Mouse (Mus musculus): ENCODE results near the gene Cep70. TPM values are rescaled to one million over a fixed set of nuclear protein-coding genes. Genes with fewer than 3 reads are reported as not detected.

The Cep70 gene
- total and polyA plus RNA-seq, 3 experiments: 7.3 to 7.6 TPM; not detected in 1

- H3K9me3 ChIP-seq (replicated peaks; ENCODE audit: insufficient read depth, low read length): no peaks in the 10 kb centered on the region
- H3K9ac ChIP-seq (ENCODE audit: control insufficient read depth, low read depth, low read length, poor library complexity, severe bottlenecking): no peak overlapping the region
- H3K4me1 ChIP-seq (ENCODE audit: control insufficient read depth in 1 of 2, insufficient read depth in 2 of 2, low read length in 2 of 2): peaks cover 6% of the 10 kb centered on the region in 2 experiments
- H3K27ac ChIP-seq (ENCODE audit: control insufficient read depth, low read depth, low read length): no peak overlapping the region
- DNase-seq (ENCODE audit: low read depth, low spot score): no peak
- TF ChIP-seq GATA1 (IDR thresholded peaks at IDR 0.05; ENCODE audit: low read depth, low read length) (0 out of 2 replicates have a peak, but pooled peaks have one; percentile 16), TAL1 (IDR thresholded peaks at IDR 0.05; ENCODE audit: low read length) (no peak)
- H3K4me3 ChIP-seq (ENCODE audit: control insufficient read depth in 1 of 2, insufficient read depth in 1 of 2, low read depth in 2 of 2, low read length in 2 of 2): no peak overlapping the region
- H3K27me3 ChIP-seq (ENCODE audit: control insufficient read depth in 1 of 2, insufficient read depth in 2 of 2, low read length in 2 of 2): no peaks in the 10 kb centered on the region
- peaks cover 1% of the 10 kb centered on the region; the same call in 1 of the 2 replicates for H3K79me2 ChIP-seq (ENCODE audit: control insufficient read depth, insufficient read depth, low read length, poor library complexity)
- H3K36me3 ChIP-seq (ENCODE audit: control insufficient read depth in 1 of 2, insufficient read depth in 2 of 2, low read length in 2 of 2): peaks cover 0 to 12% of the 10 kb centered on the region in 2 experiments; a peak in 2 of 4 replicates
Measured at GRCm38 (mm10) chr9:99239256-99239655, 3.9 kb upstream of the Cep70 start.

- Histone ChIP-seq H3K27ac (ENCODE audit: control insufficient read depth, low read depth, low read length) (no peak overlapping the region), H3K4me3 (ENCODE audit: control insufficient read depth in 1 of 2, insufficient read depth in 1 of 2, low read depth in 2 of 2, low read length in 2 of 2) (no peak overlapping the region), H3K4me1 (ENCODE audit: control insufficient read depth in 1 of 2, insufficient read depth in 2 of 2, low read length in 2 of 2) (peaks cover 8 to 9% of the 10 kb centered on the region in 2 experiments), H3K27me3 (ENCODE audit: control insufficient read depth in 1 of 2, insufficient read depth in 2 of 2, low read length in 2 of 2) (no peaks in the 10 kb centered on the region), H3K79me2 (ENCODE audit: control insufficient read depth, insufficient read depth, low read length, poor library complexity) (peaks cover 5% of the 10 kb centered on the region), H3K36me3 (ENCODE audit: control insufficient read depth in 1 of 2, insufficient read depth in 2 of 2, low read length in 2 of 2) (peaks cover 0 to 16% of the 10 kb centered on the region in 2 experiments; a peak in 2 of 4 replicates), H3K9me3 (replicated peaks; ENCODE audit: insufficient read depth, low read length) (no peaks in the 10 kb centered on the region), H3K9ac (ENCODE audit: control insufficient read depth, low read depth, low read length, poor library complexity, severe bottlenecking) (no peak overlapping the region)
- TF ChIP-seq MAFK (IDR thresholded peaks at IDR 0.05; ENCODE audit: borderline replicate concordance, low read depth, low read length) (0 out of 2 replicates have a peak, but pooled peaks have one; percentile 15), ZKSCAN1 (IDR thresholded peaks at IDR 0.05; ENCODE audit: low read depth, low read length) (no peak), TAL1 (IDR thresholded peaks at IDR 0.05; ENCODE audit: low read length) (peak; percentile 27; the same call in 1 of the 2 replicates), EP300 (IDR thresholded peaks at IDR 0.05; ENCODE audit: low read depth in 1 of 2, low read length in 2 of 2) (peak in 1 of 2 experiments; percentile 9; a peak in 1 of 4 replicates), BHLHE40 (IDR thresholded peaks at IDR 0.05; ENCODE audit: borderline replicate concordance, low read depth, low read length) (0 out of 2 replicates have a peak, but pooled peaks have one; percentile 3), ETS1 (IDR thresholded peaks at IDR 0.05; ENCODE audit: low read depth, low read length) (peak; percentile 87), SIN3A (IDR thresholded peaks at IDR 0.05; ENCODE audit: low read length) (peak; percentile 56), GATA1 (IDR thresholded peaks at IDR 0.05; ENCODE audit: low read depth, low read length) (peak; percentile 63), TCF12 (IDR thresholded peaks at IDR 0.05; ENCODE audit: low read depth, low read length) (peak; percentile 39; the same call in 1 of the 2 replicates), MYC (IDR thresholded peaks at IDR 0.05; ENCODE audit: low read depth, low read length) (no peak), RCOR1 (IDR thresholded peaks at IDR 0.05; ENCODE audit: low read depth, low read length) (peak; percentile 93), CHD2 (IDR thresholded peaks at IDR 0.05; ENCODE audit: low read length) (no peak)
- peak; percentile 65 for DNase-seq (ENCODE audit: low read depth, low spot score)
Measured at GRCm38 (mm10) chr9:99240571-99240970, 2.6 kb upstream of the Cep70 start.

- Histone ChIP-seq H3K79me2 (ENCODE audit: control insufficient read depth, insufficient read depth, low read length, poor library complexity) (peaks cover 5% of the 10 kb centered on the region), H3K27ac (ENCODE audit: control insufficient read depth, low read depth, low read length) (peak overlapping the region; percentile 100), H3K4me1 (ENCODE audit: control insufficient read depth in 1 of 2, insufficient read depth in 2 of 2, low read length in 2 of 2) (peaks cover 8 to 9% of the 10 kb centered on the region in 2 experiments), H3K9ac (ENCODE audit: control insufficient read depth, low read depth, low read length, poor library complexity, severe bottlenecking) (peak overlapping the region; percentile 30), H3K36me3 (ENCODE audit: control insufficient read depth in 1 of 2, insufficient read depth in 2 of 2, low read length in 2 of 2) (peaks cover 0 to 16% of the 10 kb centered on the region in 2 experiments; a peak in 2 of 4 replicates), H3K4me3 (ENCODE audit: control insufficient read depth in 1 of 2, insufficient read depth in 1 of 2, low read depth in 2 of 2, low read length in 2 of 2) (peak overlapping the region; percentile 14 to 29), H3K9me3 (replicated peaks; ENCODE audit: insufficient read depth, low read length) (no peaks in the 10 kb centered on the region), H3K27me3 (ENCODE audit: control insufficient read depth in 1 of 2, insufficient read depth in 2 of 2, low read length in 2 of 2) (no peaks in the 10 kb centered on the region)
- DNase-seq (ENCODE audit: low read depth, low spot score): peak; percentile 87
- peak; percentile 97 for TF ChIP-seq SMC3 (IDR thresholded peaks at IDR 0.05; ENCODE audit: low read depth, low read length)
- no peak for TF ChIP-seq MEF2A (IDR thresholded peaks at IDR 0.05; ENCODE audit: extremely low read depth, insufficient replicate concordance, low read depth, low read length, poor library complexity, severe bottlenecking)
- TF ChIP-seq BHLHE40 (IDR thresholded peaks at IDR 0.05; ENCODE audit: borderline replicate concordance, low read depth, low read length): no peak
- peak; percentile 93 for TF ChIP-seq ZC3H11A (IDR thresholded peaks at IDR 0.05; ENCODE audit: low read depth, low read length)
- peak; percentile 93 for TF ChIP-seq RAD21 (IDR thresholded peaks at IDR 0.05; ENCODE audit: low read depth, low read length)
- TF ChIP-seq CTCF (IDR thresholded peaks at IDR 0.05 in 2 of 3, conservative IDR thresholded peaks at IDR 0.05 in 1 of 3; ENCODE audit: control insufficient read depth in 1 of 3, insufficient read depth in 1 of 3, low read depth in 2 of 3, low read length in 3 of 3, poor library complexity in 1 of 3, severe bottlenecking in 1 of 3): peak; percentile 80 to 94 (median 94)
- TF ChIP-seq ZNF384 (IDR thresholded peaks at IDR 0.05; ENCODE audit: low read depth, low read length): 0 out of 2 replicates have a peak, but pooled peaks have one; percentile 51
- no peak for TF ChIP-seq ETS1 (IDR thresholded peaks at IDR 0.05; ENCODE audit: low read depth, low read length)
Measured at GRCm38 (mm10) chr9:99242035-99242434, 1.1 kb upstream of the Cep70 start.
